Mouse (Mus musculus): ENCODE results near the gene Gltpd2. TPM values are rescaled to one million over a fixed set of nuclear protein-coding genes. Genes with fewer than 3 reads are reported as not detected.
"Not testable (repeated sequence)": the region's sequence is repeated elsewhere in the genome, so short reads cannot be mapped to it uniquely, and the experiment has no call there.

The Gltpd2 gene
- not detected for total RNA-seq (2021)
- long read RNA-seq, experiment 1 = 0 reads
- long read RNA-seq, experiment 2 = 0 reads

- intact Hi-C loops (cut with DNase I) = no loop called here
- DNase-seq = no peak
Measured at GRCm38 (mm10) chr11:70518923-70519322, at the start of gene Gltpd2. TSS of gene Gltpd2 (plus strand) at chr11:70519196.

GRCm38 (mm10) chr11:70469764-70470163 is 49.2 kb upstream of the Gltpd2 start:
- no peak for DNase-seq
- intact Hi-C loops (cut with DNase I) = no loop called here

GRCm38 (mm10) chr11:70472716-70473115 is 46.3 kb upstream of the Gltpd2 start:
- no peak for DNase-seq
- intact Hi-C loops (cut with DNase I) = no loop called here

- intact Hi-C loops (cut with DNase I); DNase-seq: not testable (repeated sequence)
Measured at GRCm38 (mm10) chr11:70473291-70473690, 45.7 kb upstream of the Gltpd2 start.

GRCm38 (mm10) chr11:70474872-70475534 is 44.0 kb upstream of the Gltpd2 start:
- DNase-seq = no peak
- intact Hi-C loops (cut with DNase I) = no loop called here

- intact Hi-C loops (cut with DNase I) = no loop called here
- no peak for DNase-seq
Measured at GRCm38 (mm10) chr11:70485498-70485897, 33.5 kb upstream of the Gltpd2 start.

- peak; percentile 39 to 48 for DNase-seq
- intact Hi-C loops (cut with DNase I) = no loop called here
Measured at GRCm38 (mm10) chr11:70487816-70488215, 31.2 kb upstream of the Gltpd2 start.

- intact Hi-C loops (cut with DNase I) = no loop called here
- DNase-seq = peak in 1 of 2 experiments; percentile 24
Measured at GRCm38 (mm10) chr11:70489138-70489537, 29.9 kb upstream of the Gltpd2 start.

- intact Hi-C loops (cut with DNase I) = loop anchor here (10.0 kb wide), 1 partner anchor 175 kb away; no protein-coding TSS in a partner anchor
Measured at GRCm38 (mm10) chr11:70489684-70490083, 29.3 kb upstream of the Gltpd2 start.

GRCm38 (mm10) chr11:70499566-70500475 is 19.2 kb upstream of the Gltpd2 start:
- no peak for DNase-seq
- intact Hi-C loops (cut with DNase I) = loop anchor here (10.0 kb wide), 2 partner anchors 185 to 255 kb away; no protein-coding TSS in a partner anchor

More at GRCm38 (mm10) chr11:70489684-70490083, 29.3 kb upstream of the Gltpd2 start:
- no peak for DNase-seq

GRCm38 (mm10) chr11:70500476-70500812 is 18.6 kb upstream of the Gltpd2 start:
- no peak for DNase-seq
- intact Hi-C loops (cut with DNase I) = loop anchor here (10.0 kb wide), 1 partner anchor 256 kb away; no protein-coding TSS in a partner anchor

- intact Hi-C loops (cut with DNase I) = loop anchor here (10.0 kb wide), 1 partner anchor 257 kb away; no protein-coding TSS in a partner anchor
- DNase-seq = no peak
Measured at GRCm38 (mm10) chr11:70502018-70502417, 17.0 kb upstream of the Gltpd2 start.

GRCm38 (mm10) chr11:70504970-70505369 is 14.0 kb upstream of the Gltpd2 start, which contains the start of gene Tm4sf5:
TSS of gene Tm4sf5 (plus strand) at chr11:70505244.
- intact Hi-C loops (cut with DNase I) = loop anchor here (2.0 to 10.0 kb wide), 3 partner anchors 52 to 260 kb away; partner anchors contain the start of gene Arrb2
- DNase-seq = no peak

GRCm38 (mm10) chr11:70506385-70506784 is 12.6 kb upstream of the Gltpd2 start:
- intact Hi-C loops (cut with DNase I) = loop anchor here (1.0 to 10.0 kb wide), 2 partner anchors 92 to 262 kb away; no protein-coding TSS in a partner anchor
- peak; percentile 78 to 89 for DNase-seq

- intact Hi-C loops (cut with DNase I) = loop anchor here (1.0 to 10.0 kb wide), 2 partner anchors 93 to 262 kb away; no protein-coding TSS in a partner anchor
- DNase-seq = no peak
Measured at GRCm38 (mm10) chr11:70506962-70507515, 12.0 kb upstream of the Gltpd2 start.

GRCm38 (mm10) chr11:70509753-70510564 is 9.0 kb upstream of the Gltpd2 start:
- intact Hi-C loops (cut with DNase I) = loop anchor here (10.0 kb wide), 1 partner anchor 265 kb away; no protein-coding TSS in a partner anchor
- DNase-seq = peak; percentile 26 to 51

- intact Hi-C loops (cut with DNase I) = no loop called here
- no peak for DNase-seq
Measured at GRCm38 (mm10) chr11:70511242-70511641, 7.8 kb upstream of the Gltpd2 start.

GRCm38 (mm10) chr11:70511825-70512224 is 7.2 kb upstream of the Gltpd2 start:
- DNase-seq = no peak
- intact Hi-C loops (cut with DNase I) = no loop called here

- no peak for DNase-seq
- intact Hi-C loops (cut with DNase I) = no loop called here
Measured at GRCm38 (mm10) chr11:70512709-70513342, 6.2 kb upstream of the Gltpd2 start.

All from heart, postnatal 14 days (tissue).